Mouse (Mus musculus) retina, adult 2 months (tissue): ENCODE results near the gene Cnga4.
"Not testable (repeated sequence)": the region's sequence is repeated elsewhere in the genome, so short reads cannot be mapped to it uniquely, and the experiment has no call there.

Source experiments
- DNase-seq: peaks from one replicate; pipeline ENCODE4 v3.0.0-alpha.2; 2012; ENCODE audit warnings: low read depth, low spot score

The Cnga4 gene

GRCm38 (mm10) chr7:105414385-105414784 lies 10.0 kb downstream of the Cnga4 start:
- no peak for DNase-seq

DNA sequence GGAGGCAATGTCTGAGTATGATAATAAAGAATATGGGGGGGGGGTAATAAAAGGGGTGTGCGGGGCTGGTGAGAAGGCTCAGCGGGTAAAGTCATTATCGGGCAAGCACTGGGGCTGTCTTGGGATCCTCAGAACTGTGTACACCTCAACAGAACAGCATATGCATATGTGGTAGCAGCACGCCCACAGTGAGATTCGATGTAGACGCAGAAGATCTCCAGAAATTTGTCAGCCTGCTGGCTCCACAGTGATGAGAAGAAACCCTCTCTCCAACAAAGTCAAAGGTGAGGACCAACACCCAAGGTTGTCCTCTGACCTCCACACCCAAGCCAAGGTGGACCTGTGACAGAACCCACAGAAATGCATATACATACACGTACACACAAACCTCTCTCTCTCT lies 12.2 kb downstream of the Cnga4 start:
- DNase-seq = no peak

- DNase-seq = no peak
Measured at GRCm38 (mm10) chr7:105418106-105418505, 13.7 kb downstream of the Cnga4 start.

DNA sequence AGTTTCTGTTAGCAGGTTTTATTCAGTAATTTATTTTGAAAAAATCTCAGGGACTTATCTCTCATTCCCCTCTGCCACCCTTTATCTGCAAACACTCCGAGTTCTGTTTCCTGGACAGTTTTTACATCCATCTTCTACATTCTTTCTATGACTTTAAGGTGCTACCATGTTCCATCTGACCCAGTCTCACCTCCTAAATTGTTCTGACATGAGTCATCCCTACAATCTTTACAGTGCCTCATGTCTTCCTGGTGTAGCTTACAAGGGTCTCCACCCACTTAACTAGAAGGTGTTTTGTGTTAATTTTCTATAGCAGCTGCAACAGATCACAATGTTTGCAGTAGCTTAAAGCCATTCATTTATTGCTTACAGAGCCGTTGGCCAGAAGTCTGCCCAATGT lies 16.5 kb downstream of the Cnga4 start:
- no peak for DNase-seq

DNA sequence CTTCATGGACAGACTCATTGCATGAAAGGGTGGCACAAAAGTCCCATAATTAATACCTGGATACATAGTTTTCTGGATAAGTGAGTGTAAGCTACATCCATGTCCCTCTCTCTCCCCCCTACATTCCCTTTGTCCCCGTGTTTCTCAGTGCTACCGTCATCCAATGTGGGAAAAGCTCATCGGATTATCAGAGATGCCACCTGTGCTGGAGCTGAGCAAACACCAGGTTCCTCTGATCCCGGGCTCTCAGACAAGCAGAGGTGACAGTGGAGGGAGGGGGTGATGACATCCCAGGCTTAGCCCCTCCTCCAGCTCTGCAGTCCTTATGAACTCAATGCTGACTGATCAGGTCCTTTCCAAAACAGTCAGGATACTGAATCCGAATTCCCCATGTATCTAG lies 20.0 kb downstream of the Cnga4 start:
- peak; percentile 59 for DNase-seq

GRCm38 (mm10) chr7:105425424-105426043 lies 21.2 kb downstream of the Cnga4 start, which contains the start of gene Cckbr:
Gene Cckbr, plus strand, starts transcription at chr7:105425731.
- no peak for DNase-seq

DNA sequence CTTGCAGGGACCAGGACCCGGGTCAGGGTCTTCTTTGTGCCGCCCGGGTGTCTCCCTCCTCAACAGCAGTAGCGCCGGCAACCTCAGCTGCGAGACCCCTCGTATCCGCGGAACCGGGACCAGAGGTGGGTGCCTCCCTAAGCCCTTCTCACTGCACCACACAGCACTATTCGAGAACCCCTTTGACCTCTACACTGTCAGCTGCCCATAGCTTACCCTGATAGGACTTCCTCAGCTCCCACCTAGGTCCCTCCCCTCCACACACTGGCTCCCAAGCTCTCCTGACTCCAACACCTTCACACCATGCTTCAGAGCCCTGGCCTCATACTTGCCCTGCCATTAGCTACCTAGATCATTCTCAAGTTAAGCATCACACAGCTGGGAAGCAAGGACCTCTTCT lies 21.7 kb downstream of the Cnga4 start:
- no peak for DNase-seq

DNA sequence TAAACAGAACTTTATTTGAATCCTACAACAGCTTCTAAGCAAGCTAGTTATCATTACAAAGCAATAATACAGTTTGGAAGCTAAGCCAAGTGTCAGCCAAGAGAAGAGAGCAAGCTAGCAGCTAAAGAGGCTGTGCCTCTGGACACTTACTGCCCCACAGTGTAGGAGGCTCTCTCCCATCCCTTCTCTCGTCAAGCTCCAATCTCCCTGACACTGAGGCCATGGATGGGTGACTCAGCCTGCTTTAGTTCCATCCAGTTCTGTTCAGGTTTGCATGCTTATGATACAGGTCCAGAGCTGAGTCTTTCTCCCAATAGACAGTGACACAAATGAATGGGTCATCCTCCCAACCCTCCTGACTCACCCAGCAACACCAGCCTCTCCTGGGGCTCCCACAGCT lies 27.7 kb downstream of the Cnga4 start:
- no peak for DNase-seq

- no peak for DNase-seq
Measured at GRCm38 (mm10) chr7:105433859-105434258, 29.5 kb downstream of the Cnga4 start.

DNA sequence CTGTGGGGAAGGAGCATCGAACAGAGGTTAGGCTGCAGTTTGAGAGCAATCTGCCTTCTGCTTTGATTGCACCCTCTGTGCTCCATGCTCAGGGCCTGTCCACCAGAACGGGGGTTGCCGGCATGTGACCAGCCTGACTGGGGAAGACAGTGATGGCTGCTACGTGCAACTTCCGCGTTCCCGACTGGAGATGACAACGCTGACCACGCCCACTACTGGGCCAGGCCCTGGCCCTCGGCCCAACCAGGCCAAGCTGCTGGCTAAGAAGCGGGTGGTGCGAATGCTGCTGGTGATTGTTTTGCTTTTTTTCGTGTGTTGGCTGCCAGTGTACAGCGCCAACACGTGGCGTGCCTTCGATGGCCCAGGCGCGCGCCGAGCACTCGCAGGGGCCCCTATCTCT lies 30.4 kb downstream of the Cnga4 start:
- no peak for DNase-seq

DNA sequence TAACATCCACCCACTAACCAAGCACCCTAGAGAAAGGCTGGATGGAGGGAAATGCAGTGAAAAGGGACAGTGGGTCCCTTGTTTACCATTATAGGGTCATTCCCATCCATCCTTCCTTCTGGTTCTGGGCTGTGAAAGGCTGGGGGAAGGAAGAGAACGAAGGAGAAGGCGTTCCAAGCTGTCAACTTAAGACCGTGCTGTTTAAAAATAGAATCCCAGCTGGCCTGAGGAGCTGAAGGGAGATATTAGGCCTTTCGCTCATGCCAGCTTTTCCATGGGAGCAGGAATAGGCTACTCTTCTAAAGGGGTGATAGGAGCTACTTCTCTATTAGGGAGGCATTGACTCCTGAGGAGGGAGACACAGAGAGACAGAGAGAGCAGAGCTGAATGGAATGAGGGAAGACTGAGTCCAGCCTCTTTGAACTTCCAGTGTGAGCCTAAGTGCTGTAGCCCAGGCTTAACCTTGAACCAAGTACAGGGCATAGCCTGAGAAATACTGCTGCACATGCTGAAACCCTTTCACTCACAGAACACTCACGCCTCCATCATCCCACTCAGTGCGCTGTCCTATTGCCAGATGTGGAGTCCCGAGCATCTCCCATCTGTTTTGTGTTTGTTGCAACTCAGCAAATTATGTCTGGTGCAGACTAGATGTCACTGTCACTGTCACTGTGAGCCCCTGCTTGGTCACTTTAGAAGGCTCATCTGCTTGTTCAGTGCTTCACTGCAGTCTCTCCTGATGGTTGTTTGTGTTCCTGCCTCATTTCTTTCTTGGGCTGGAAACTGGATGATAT lies 33.8 kb downstream of the Cnga4 start:
- no peak for DNase-seq

- no peak for DNase-seq
Measured at GRCm38 (mm10) chr7:105441426-105441825, 37.1 kb downstream of the Cnga4 start.

- no peak for DNase-seq
Measured at GRCm38 (mm10) chr7:105445076-105445475, 40.7 kb downstream of the Cnga4 start.

DNA sequence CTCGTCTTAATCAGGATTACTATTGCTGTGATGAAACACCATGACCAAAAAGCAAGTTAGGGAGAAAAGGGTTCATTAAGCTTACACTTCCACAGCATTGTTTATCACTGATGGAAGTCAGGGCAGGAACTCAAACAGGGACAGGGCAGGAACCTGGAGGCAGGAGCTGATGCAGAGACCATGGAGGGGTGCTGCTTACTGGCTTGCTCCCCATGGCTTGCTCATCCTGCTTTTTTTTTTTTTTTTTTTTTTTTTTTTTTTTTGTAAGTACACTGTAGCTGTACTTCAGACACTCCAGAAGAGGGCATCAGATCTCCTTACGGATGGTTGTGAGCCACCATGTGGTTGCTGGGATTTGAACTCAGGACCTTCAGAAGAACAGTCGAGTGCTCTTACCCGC lies 49.0 kb downstream of the Cnga4 start:
- not testable (repeated sequence) for DNase-seq
